Mouse (Mus musculus) limb, embryonic 10.5 days (tissue): Measurements from ENCODE around the gene Cdt1. TPM values are rescaled to one million over a fixed set of nuclear protein-coding genes. Genes with fewer than 3 reads are reported as not detected.

Source experiments
- DNase-seq: peaks from one replicate; pipeline ENCODE4 v3.0.0-alpha.2; 2017; ENCODE audit warnings: low spot score
- H3K27ac ChIP-seq: fragments of 300-500 bp; sonication (generic); 2 replicates; pipeline ENCODE4 v1.5.1; 2016; ENCODE audit warnings: mild to moderate bottlenecking
- H3K27me3 ChIP-seq: fragments of 300-500 bp; sonication (generic); 2 replicates; pipeline ENCODE4 v1.6.1; 2016; ENCODE audit warnings: low read depth, mild to moderate bottlenecking; ENCODE audit not compliant: poor library complexity, severe bottlenecking
- H3K36me3 ChIP-seq: fragments of 300-500 bp; sonication (generic); 2 replicates; pipeline ENCODE4 v1.6.1; 2016; ENCODE audit warnings: mild to moderate bottlenecking, moderate library complexity
- H3K4me1 ChIP-seq: fragments of 300-500 bp; sonication (generic); 2 replicates; pipeline ENCODE4 v1.6.1; 2016
- H3K4me3 ChIP-seq: fragments of 300-500 bp; sonication (generic); 2 replicates; pipeline ENCODE4 v1.5.1; 2016; ENCODE audit warnings: mild to moderate bottlenecking, moderate library complexity
- H3K9me3 ChIP-seq: fragments of 300-500 bp; sonication (generic); replicated peaks from 2 replicates; pipeline ENCODE4 v1.6.1; 2016; ENCODE audit warnings: mild to moderate bottlenecking
- WGBS: fragments of 180-500 bp; shearing (Covaris S2); methylation state at CpG from one replicate; pipeline ENCODE4 v1.1.7; 2016; 5-methylcytosine and 5-hydroxymethylcytosine counted together
- polyA plus RNA-seq: library from polyadenylated mRNA; unstranded; fragments of >200 nt; fragmentation: Nextera tagmentation; extraction: Ambion mirVana; gene quantifications from 2 replicates; pipeline ENCODE4 v1.2.1, GENCODE M21; 2016

Gene Cdt1
- polyA plus RNA-seq, 1 experiment from 2014 or later = 68.9 TPM

DNA sequence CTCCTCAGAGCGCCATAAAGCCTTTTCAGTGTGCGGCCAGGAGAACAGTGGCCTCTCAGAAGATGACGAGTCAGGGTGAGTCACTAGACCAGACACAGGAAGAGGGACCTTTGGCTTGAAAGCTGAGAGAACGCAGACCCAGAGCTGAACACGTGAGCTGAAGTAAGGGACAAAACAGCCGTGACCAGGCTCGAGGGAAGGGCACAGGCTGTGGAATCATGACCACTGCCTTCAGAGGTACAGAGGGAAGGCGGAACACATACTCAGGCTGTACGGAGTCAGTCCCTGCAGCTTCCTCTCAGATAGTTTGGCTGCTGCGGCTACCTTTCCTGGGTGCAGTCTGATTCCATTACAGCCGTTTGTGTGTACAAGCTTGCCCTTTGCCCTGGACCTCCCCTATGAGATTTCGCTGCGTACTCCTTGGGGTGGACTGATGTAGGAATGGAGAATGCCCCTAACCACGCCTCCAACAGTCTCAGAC, 17.6 kb downstream of the Cdt1 start:
- Histone ChIP-seq H3K27me3 (no peaks in the 10 kb centered on the region), H3K27ac (peak overlapping the region; percentile 48), H3K36me3 (no peaks in the 10 kb centered on the region), H3K9me3 (no peaks in the 10 kb centered on the region), H3K4me3 (no peak overlapping the region), H3K4me1 (peaks cover 51% of the 10 kb centered on the region)
- 64% methylated on average over 14 of the region's 14 CpGs for WGBS
- DNase-seq = no peak

DNA sequence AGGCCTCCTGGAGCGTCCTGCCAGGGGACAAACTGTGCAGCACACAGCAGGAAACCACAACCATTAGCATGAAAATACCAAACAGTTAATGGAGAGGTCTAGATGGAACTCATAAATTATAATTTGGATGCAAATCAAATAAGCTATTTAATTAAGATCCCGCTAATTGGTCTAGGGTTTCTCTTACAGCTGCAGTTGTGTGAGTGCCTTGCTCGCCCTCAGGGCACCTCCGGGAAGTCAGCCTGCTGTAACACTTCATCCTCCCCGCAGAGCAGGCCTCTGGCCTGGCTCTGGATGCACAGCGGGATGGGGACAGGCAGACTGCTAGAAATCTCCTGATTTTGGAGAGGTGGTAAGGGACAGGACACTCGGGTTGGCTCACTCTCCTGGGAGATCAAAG, 18.4 kb downstream of the Cdt1 start:
- Histone ChIP-seq H3K9me3 (no peaks in the 10 kb centered on the region), H3K27me3 (no peaks in the 10 kb centered on the region), H3K27ac (peak overlapping the region; percentile 48; the same call in 1 of the 2 replicates), H3K4me1 (peaks cover 44% of the 10 kb centered on the region), H3K36me3 (no peaks in the 10 kb centered on the region), H3K4me3 (no peak overlapping the region)
- no peak for DNase-seq
- WGBS = 56% methylated on average over 7 of the region's 7 CpGs

DNA sequence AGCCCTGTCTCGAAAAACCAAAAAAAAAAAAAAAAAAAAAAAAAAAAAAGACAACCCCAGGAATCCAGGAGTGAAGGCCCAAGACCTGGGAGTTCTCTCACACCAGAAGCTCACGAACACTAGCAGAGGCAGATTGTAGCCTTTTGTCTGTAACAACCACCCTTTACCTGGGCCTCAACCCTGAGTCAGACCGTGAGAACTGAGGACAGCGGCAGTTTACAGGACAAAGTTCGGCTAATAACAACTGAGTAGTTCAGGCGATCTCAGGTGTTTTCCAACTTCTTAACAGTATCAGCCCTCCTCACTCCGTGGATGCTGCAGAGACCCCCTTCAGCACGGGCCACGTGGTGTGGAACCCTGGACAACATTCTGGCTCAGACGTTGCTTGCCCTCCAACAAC, 18.9 kb downstream of the Cdt1 start:
- DNase-seq = no peak
- Histone ChIP-seq H3K4me1 (peaks cover 41% of the 10 kb centered on the region), H3K27ac (peak overlapping the region; percentile 20), H3K9me3 (no peaks in the 10 kb centered on the region), H3K27me3 (no peaks in the 10 kb centered on the region), H3K36me3 (no peaks in the 10 kb centered on the region), H3K4me3 (no peak overlapping the region)
- WGBS = 88% methylated on average over 10 of the region's 10 CpGs

DNA sequence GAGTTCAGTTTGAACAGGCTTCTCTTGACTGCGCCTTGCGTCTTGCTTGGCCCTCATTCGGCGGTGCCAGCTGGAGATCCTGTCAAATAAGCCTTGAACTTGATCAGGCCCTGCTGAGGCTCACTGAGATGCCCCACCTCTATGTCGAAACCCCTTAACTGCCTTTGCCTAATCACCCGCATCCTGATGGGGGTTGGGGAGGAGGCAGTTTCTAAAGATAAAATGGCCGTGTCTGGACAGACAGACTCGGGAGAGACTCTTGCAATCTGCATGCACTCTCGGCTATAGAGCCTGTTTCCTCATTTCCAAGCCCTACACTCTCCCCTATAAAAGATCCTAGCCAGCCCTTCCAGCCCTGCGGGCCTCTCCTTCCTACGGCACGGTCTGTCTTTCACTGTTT, 25.4 kb downstream of the Cdt1 start:
- no peak for DNase-seq
- 64% methylated on average over 12 of the region's 12 CpGs for WGBS
- H3K36me3 ChIP-seq = 0 out of 2 replicates have a peak, but pooled peaks cover 4% of the 10 kb centered on the region
- H3K27ac ChIP-seq = 0 out of 2 replicates have a peak overlapping the region, but pooled peaks have one; percentile 37
- H3K9me3 ChIP-seq = no peaks in the 10 kb centered on the region
- no peaks in the 10 kb centered on the region for H3K27me3 ChIP-seq
- peaks cover 40% of the 10 kb centered on the region for H3K4me1 ChIP-seq
- no peak overlapping the region for H3K4me3 ChIP-seq

DNA sequence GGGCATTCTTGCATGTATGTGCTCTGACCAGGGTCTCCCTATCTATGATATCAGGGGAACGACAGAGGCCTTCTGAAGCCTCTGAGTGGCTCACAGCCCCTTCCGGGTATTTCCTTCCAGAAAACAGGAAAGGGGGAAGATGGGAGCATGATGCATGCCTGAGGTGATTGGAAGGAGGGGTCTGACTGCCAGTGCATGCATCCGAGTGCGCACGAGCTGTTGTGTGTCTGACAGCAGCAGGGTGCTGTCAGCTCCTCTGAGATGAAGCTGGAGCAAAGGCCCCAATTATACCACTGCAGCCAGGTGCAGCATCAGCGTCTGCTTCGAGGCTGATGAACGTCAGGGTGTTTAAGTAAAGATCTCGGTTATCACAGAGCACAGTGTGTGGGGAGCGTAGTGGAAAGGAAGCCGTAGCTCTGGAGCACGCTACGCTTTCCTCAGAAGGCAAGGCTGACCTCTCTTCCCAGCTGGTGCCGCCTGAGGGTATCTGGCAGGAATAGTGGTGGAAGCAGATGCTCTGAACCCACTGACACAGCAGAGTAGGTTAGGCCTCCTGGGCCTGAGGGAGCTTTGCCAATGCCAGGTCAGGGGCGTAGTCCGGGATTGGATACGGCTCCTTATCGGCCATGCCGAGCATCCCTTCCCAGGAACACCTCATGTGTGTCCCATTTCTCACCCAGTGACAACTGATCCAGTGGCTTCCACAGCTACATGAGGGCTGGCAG, 26.1 kb downstream of the Cdt1 start:
- no peaks in the 10 kb centered on the region for H3K9me3 ChIP-seq
- H3K27ac ChIP-seq = 0 out of 2 replicates have a peak overlapping the region, but pooled peaks have one; percentile 37
- H3K4me3 ChIP-seq = no peak overlapping the region
- WGBS = 80% methylated on average over 19 of the region's 19 CpGs
- 0 out of 2 replicates have a peak, but pooled peaks cover 5% of the 10 kb centered on the region for H3K36me3 ChIP-seq
- H3K4me1 ChIP-seq = peaks cover 40% of the 10 kb centered on the region
- no peaks in the 10 kb centered on the region for H3K27me3 ChIP-seq
- no peak for DNase-seq

DNA sequence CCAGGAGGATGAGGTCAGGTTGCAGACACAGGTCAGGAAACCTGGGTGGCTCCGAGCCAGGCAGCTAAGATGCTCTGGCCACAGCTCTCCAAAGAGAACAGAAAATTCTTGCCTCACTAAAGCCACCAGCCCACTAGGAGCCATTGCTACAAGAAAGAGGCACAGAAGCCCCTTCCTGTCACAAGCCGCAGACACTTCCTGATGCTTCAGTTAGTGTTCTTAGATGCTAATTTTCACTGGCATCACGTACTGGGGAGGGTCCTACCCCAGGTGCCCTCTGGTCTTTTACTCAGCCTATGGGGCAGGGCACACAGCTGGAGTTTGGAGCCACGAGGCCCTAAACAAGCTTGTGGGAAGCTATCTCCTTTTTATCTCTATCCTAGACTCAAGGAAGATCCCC, 28.2 kb downstream of the Cdt1 start:
- DNase-seq = no peak
- WGBS = 57% methylated on average over 4 of the region's 4 CpGs
- Histone ChIP-seq H3K27ac (no peak overlapping the region), H3K27me3 (no peaks in the 10 kb centered on the region), H3K9me3 (no peaks in the 10 kb centered on the region), H3K4me1 (peaks cover 40% of the 10 kb centered on the region), H3K4me3 (no peak overlapping the region), H3K36me3 (0 out of 2 replicates have a peak, but pooled peaks cover 5% of the 10 kb centered on the region)

DNA sequence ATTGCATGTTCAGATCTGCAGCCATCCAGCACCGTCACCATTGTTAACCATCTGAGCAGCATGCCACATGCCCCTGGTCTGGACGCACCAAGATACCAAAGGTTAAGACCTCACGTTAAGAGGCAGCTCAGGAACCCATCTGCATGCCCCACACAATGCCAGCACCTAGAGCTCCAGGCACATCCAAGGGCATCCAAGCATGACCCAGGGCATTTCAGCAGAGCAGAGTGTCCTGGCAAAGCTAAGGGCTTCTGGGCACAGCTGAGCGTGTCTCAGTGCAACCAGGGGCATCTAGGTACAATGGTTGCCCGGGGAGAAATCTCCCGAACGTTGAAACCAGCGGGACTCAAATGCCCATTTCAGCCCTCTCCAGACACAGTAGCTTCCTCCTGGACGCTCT, 32.9 kb downstream of the Cdt1 start:
- no peak for DNase-seq
- H3K36me3 ChIP-seq = 0 out of 2 replicates have a peak, but pooled peaks cover 5% of the 10 kb centered on the region
- no peak overlapping the region for H3K4me3 ChIP-seq
- H3K4me1 ChIP-seq = peaks cover 5% of the 10 kb centered on the region
- H3K27me3 ChIP-seq = no peaks in the 10 kb centered on the region
- H3K27ac ChIP-seq = no peak overlapping the region
- WGBS = 96% methylated on average over 9 of the region's 9 CpGs
- H3K9me3 ChIP-seq = no peaks in the 10 kb centered on the region

DNA sequence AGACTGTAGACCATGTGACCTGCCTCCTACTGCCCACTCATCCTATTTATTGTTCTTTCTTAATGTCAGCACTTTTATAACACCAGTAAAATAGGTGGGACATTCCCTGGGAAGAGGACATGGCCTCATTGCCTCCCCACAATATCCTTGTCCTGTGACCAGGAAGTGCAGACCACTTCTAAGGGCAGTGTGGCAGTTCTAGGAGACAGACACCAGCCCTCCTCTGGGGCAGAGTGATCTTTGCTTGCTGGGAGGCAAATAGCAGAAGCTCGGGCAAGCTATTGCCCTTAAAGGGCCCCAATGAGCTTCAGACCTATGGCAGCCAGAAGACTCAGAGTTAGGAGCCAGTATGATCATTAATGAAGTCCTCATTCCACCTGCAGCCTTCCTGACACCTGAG, 36.8 kb downstream of the Cdt1 start:
- Histone ChIP-seq H3K36me3 (no peaks in the 10 kb centered on the region), H3K4me1 (no peaks in the 10 kb centered on the region), H3K9me3 (no peaks in the 10 kb centered on the region), H3K27me3 (no peaks in the 10 kb centered on the region), H3K27ac (no peak overlapping the region), H3K4me3 (no peak overlapping the region)
- WGBS = 51% methylated on average over 1 of the region's 1 CpGs
- DNase-seq = no peak

DNA sequence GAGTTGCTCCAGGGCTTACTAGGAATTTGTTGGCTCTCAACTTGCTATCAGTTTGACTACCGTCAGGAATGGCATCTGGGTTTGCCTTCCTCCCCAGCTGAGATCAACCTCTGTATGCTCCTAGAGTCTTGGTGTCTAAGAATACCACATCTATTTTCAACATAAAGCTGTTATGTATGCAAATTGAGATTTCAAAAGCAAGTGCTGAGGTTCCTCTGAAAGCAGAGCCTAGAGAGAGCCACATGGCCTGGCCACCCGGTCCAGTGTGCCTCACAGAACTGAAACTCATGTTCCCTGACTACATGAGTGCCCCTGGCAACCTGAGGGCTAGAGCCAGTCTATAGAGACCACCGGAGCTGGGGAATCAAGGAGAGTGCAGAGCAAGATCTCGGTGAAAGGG, 37.6 kb downstream of the Cdt1 start:
- WGBS = 79% methylated on average over 4 of the region's 4 CpGs
- Histone ChIP-seq H3K4me3 (no peak overlapping the region), H3K27ac (no peak overlapping the region), H3K27me3 (no peaks in the 10 kb centered on the region), H3K9me3 (no peaks in the 10 kb centered on the region), H3K36me3 (no peaks in the 10 kb centered on the region), H3K4me1 (peaks cover 2% of the 10 kb centered on the region)
- DNase-seq = no peak

DNA sequence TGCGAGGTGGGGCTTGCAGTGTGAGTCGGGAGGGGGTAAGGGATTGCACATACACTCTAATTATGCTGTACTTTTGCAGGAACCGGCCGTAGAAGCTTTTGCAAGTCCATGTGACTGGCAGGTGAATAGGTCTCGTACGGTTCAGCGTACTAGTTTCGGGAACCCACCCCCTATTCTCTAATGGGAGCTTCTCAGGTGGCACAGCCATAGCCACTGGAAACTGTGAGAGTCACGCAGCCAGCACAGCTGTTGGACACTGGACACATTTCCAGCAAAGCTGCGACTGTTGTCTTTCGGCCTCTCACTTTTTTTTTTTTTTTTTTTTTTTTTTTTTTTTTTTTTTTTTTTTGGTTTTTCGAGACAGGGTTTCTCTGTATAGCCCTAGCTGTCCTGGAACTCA, 39.0 kb downstream of the Cdt1 start:
- no peak overlapping the region for H3K27ac ChIP-seq
- H3K9me3 ChIP-seq = no peaks in the 10 kb centered on the region
- no peak overlapping the region for H3K4me3 ChIP-seq
- no peaks in the 10 kb centered on the region for H3K27me3 ChIP-seq
- no peak for DNase-seq
- no peaks in the 10 kb centered on the region for H3K36me3 ChIP-seq
- 93% methylated on average over 11 of the region's 12 CpGs for WGBS
- H3K4me1 ChIP-seq = peaks cover 14% of the 10 kb centered on the region

DNA sequence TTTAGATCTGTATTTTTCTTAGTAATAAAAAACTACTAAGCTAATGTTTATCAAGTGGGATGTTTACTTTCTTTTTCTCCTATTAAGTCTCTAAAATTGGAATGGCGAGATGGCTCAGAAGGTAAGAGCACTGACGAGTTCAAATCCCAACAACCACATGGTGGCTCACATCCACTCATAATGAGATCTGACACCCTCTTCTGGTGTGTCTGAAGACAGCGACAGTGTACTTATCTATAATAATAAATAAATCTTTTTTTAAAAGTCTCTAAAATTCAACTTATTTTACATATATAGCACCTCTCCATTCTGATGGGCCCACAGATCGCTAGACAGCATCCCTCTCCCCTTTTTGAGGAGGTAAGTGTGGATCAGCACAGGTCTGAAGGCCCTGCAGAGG, 42.4 kb downstream of the Cdt1 start:
- no peak for DNase-seq
- 70% methylated on average over 4 of the region's 4 CpGs for WGBS
- Histone ChIP-seq H3K27ac (no peak overlapping the region), H3K4me3 (peak overlapping the region; percentile 82; the same call in 1 of the 2 replicates), H3K9me3 (no peaks in the 10 kb centered on the region), H3K4me1 (peaks cover 27% of the 10 kb centered on the region), H3K36me3 (peaks cover 14% of the 10 kb centered on the region), H3K27me3 (no peaks in the 10 kb centered on the region)

DNA sequence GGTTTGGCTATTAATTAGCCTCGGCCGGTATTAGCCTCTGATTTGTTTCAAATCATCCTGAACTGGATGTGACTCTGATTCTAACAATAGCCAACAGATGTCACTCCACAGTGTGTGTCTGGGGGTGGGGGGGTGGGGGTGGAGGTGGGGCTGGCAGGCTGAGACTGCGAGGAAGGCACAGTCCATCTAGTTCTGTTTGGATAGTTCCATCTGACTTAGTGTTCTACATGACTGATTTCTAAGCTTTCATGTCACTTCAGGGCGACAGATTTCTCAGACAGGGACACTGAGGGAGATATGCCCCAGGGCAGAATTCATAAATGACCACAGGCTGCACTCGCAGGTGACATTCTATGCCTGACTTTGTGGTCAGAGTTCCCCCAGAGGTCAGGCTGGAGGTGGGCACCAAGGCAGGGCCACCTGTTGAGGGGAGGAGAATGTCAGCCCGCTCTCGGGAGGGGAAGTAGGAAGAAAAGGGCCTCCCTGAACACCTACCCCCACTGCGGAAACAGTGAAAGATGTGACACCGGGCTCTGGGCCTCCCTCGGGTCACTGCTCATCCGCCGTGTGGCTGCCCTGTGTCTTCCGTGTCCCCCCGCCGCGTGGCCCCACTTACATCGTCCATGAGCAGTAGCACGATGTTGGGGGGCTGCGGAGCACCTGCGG, 42.9 kb downstream of the Cdt1 start:
- DNase-seq = no peak

More for the DNA sequence above, 42.9 kb downstream of the Cdt1 start:
- H3K27me3 ChIP-seq = no peaks in the 10 kb centered on the region
- peak overlapping the region; percentile 86 for H3K27ac ChIP-seq
- H3K4me3 ChIP-seq = peak overlapping the region; percentile 82
- 9% methylated on average over 20 of the region's 20 CpGs for WGBS
- no peaks in the 10 kb centered on the region for H3K9me3 ChIP-seq
- peaks cover 30% of the 10 kb centered on the region for H3K4me1 ChIP-seq
- peaks cover 18% of the 10 kb centered on the region for H3K36me3 ChIP-seq
